Mouse (Mus musculus) adrenal gland, adult (tissue): ENCODE measurements at regions not wholly inside any gene's neighbourhood (a gene's known extent, or its start where the extent isn't known, plus 50 kb on each side); places are given as distances from the start of the nearest gene placed in this dataset.
"Not testable (repeated sequence)": the region's sequence is repeated elsewhere in the genome, so short reads cannot be mapped to it uniquely, and the experiment has no call there.

Experiments used
- DNase-seq, 2 experiments: peaks; one replicate each; pipeline ENCODE4 v3.0.0; 2022 to 2023; ENCODE audit warnings: low spot score in 1 of 2; ENCODE audit not compliant: inconsistent age in 2 of 2

- DNase-seq = no peak
These were observed 124.1 kb upstream of the Gm5150 start for GRCm38 (mm10) chr3:16130385-16130784.

- not testable (repeated sequence) for DNase-seq
These were observed 119.2 kb upstream of the Gm5150 start for GRCm38 (mm10) chr3:16125346-16125915.

GRCm38 (mm10) chr3:16115944-16116343, 109.7 kb upstream of the Gm5150 start:
- DNase-seq = no peak

GRCm38 (mm10) chr3:16107492-16107891, 101.3 kb upstream of the Gm5150 start:
- DNase-seq = no peak

- no peak for DNase-seq
These were observed 98.8 kb upstream of the Gm5150 start for GRCm38 (mm10) chr3:16105080-16105479.

GRCm38 (mm10) chr3:16103180-16103579, 96.9 kb upstream of the Gm5150 start:
- no peak for DNase-seq

- peak in 1 of 2 experiments; percentile 57 for DNase-seq
These were observed 80.3 kb upstream of the Gm5150 start for GRCm38 (mm10) chr3:16086550-16086949.

GRCm38 (mm10) chr3:16085288-16085687, 79.1 kb upstream of the Gm5150 start:
- DNase-seq = no peak

GRCm38 (mm10) chr3:16079178-16079577, 72.9 kb upstream of the Gm5150 start:
- no peak for DNase-seq

GRCm38 (mm10) chr3:16071906-16072305, 65.7 kb upstream of the Gm5150 start:
- DNase-seq = no peak

- no peak for DNase-seq
These were observed 64.7 kb upstream of the Gm5150 start for GRCm38 (mm10) chr3:16070963-16071362.

GRCm38 (mm10) chr3:16057709-16058108, 51.5 kb upstream of the Gm5150 start:
- DNase-seq = not testable (repeated sequence)
